11 mouse cellular contexts compared by ENCODE assay signal in genomic region chr10:71428246-71428864, GRCm38 (mm10).
DNase-seq lines count a peak whose midpoint lies in the region; TF ChIP-seq lines count a peak whose summit lies in the region.
"Had no signal": no experiment of that assay in that cellular context is flagged by ENCODE, and none has a peak within 500 bp of the region (broad histone marks: within the 10 kb centered on the region; RNA-seq: fewer than 3 reads in every experiment).

No protein-coding gene starts in this region.

- peak; percentile 6 for DNase-seq in adrenal gland, adult 2 months
- no peak for DNase-seq in adrenal gland, postnatal 4 days (ENCODE audit: low spot score in 2 of 2)
- peak; percentile 32 for DNase-seq in lung, postnatal 10 days
- DNase-seq in lung, adult 2 months, result no peak
- DNase-seq in embryonic facial prominence, embryonic 10.5 days (ENCODE audit: low spot score), result peak; percentile 60
- peak; percentile 29 for DNase-seq in ovary, postnatal 36 days (ENCODE audit: low spot score)
- DNase-seq in frontal cortex, postnatal 36 days (ENCODE audit: low spot score in 2 of 2), result no peak
- no peak for DNase-seq in right cerebral cortex, postnatal 14 days
- DNase-seq: cerebellum, postnatal 10 days; layer of hippocampus, adult 9-11 months; liver, postnatal 0 days had no signal

- H3K4me3 ChIP-seq in lung, adult 2 months (replicated peaks; ENCODE audit: extremely low read depth, low read depth, low read length), result no peak overlapping the region
- no peak overlapping the region for H3K4me3 ChIP-seq in embryonic facial prominence, embryonic 10.5 days

- WGBS in lung, adult 2 months, result 56% methylated on average over 13 of the region's 13 CpGs
- 63% methylated on average over 13 of the region's 13 CpGs for WGBS in embryonic facial prominence, embryonic 10.5 days

- no peak for TF ChIP-seq CTCF in lung, adult 2 months (IDR thresholded peaks at IDR 0.05; ENCODE audit: insufficient read depth, low read length)

- H3K27ac ChIP-seq in embryonic facial prominence, embryonic 10.5 days (replicated peaks), result no peak overlapping the region

- TF ChIP-seq POLR2A in lung, adult 2 months (IDR thresholded peaks at IDR 0.05; ENCODE audit: borderline replicate concordance, extremely low read depth, low read depth, low read length), result no peak

- no peaks in the 10 kb centered on the region for H3K27me3 ChIP-seq in embryonic facial prominence, embryonic 10.5 days (replicated peaks; ENCODE audit: low read depth, poor library complexity, severe bottlenecking)

- no peaks in the 10 kb centered on the region for H3K36me3 ChIP-seq in embryonic facial prominence, embryonic 10.5 days (replicated peaks)

- no peaks in the 10 kb centered on the region for H3K9me3 ChIP-seq in embryonic facial prominence, embryonic 10.5 days

- no peaks in the 10 kb centered on the region for H3K4me1 ChIP-seq in lung, adult 2 months (ENCODE audit: control insufficient read depth, insufficient read depth, low read length)
- H3K4me1 ChIP-seq in embryonic facial prominence, embryonic 10.5 days, result no peaks in the 10 kb centered on the region

Comparison
In these comparisons a context has a peak if more than half of its experiments do, and no peak if none do; other contexts are left out.
1. DNase-seq: peak in adrenal gland, adult 2 months (single experiment), lung, postnatal 10 days (single experiment), embryonic facial prominence, embryonic 10.5 days (single experiment) and ovary, postnatal 36 days (single experiment); none in adrenal gland, postnatal 4 days (0 of 2), lung, adult 2 months (single experiment), frontal cortex, postnatal 36 days (0 of 2) and right cerebral cortex, postnatal 14 days (single experiment).